Mouse (Mus musculus) embryonic facial prominence, embryonic 13.5 days (tissue): ENCODE results near the gene Olfr1109. TPM values are rescaled to one million over a fixed set of nuclear protein-coding genes. Genes with fewer than 3 reads are reported as not detected.

Experiments used
- ATAC-seq: fragments of 200-750 bp; cut with Nextera tagmentation; 2 replicates; pipeline ENCODE4 v1.8.0; 2017; ENCODE audit warnings: low read depth; ENCODE audit not compliant: insufficient number of reproducible peaks, insufficient read depth, low FRiP score, low TSS enrichment
- H3K27ac ChIP-seq: fragments of 300-500 bp; sonication (generic); 2 replicates; pipeline ENCODE4 v1.5.1; 2015; ENCODE audit warnings: moderate library complexity, mild to moderate bottlenecking, inconsistent platforms
- H3K27me3 ChIP-seq: fragments of 300-500 bp; sonication (generic); 2 replicates; pipeline ENCODE4 v1.6.1; 2015; ENCODE audit warnings: mild to moderate bottlenecking, inconsistent platforms
- H3K36me3 ChIP-seq: fragments of 300-500 bp; sonication (generic); 2 replicates; pipeline ENCODE4 v1.6.1; 2015; ENCODE audit warnings: mild to moderate bottlenecking, inconsistent platforms
- H3K4me1 ChIP-seq: fragments of 300-500 bp; sonication (generic); 2 replicates; pipeline ENCODE4 v1.6.1; 2015; ENCODE audit warnings: inconsistent platforms
- H3K4me2 ChIP-seq: fragments of 300-500 bp; sonication (generic); 2 replicates; pipeline ENCODE4 v1.6.1; 2015; ENCODE audit warnings: moderate library complexity, mild to moderate bottlenecking, inconsistent platforms
- H3K4me3 ChIP-seq: fragments of 300-500 bp; sonication (generic); 2 replicates; pipeline ENCODE4 v1.5.1; 2015; ENCODE audit warnings: mild to moderate bottlenecking, inconsistent platforms
- H3K9ac ChIP-seq: fragments of 300-500 bp; sonication (generic); 2 replicates; pipeline ENCODE4 v1.6.1; 2015; ENCODE audit warnings: mild to moderate bottlenecking, inconsistent platforms
- H3K9me3 ChIP-seq: fragments of 300-500 bp; sonication (generic); 2 replicates; pipeline ENCODE4 v1.6.1; 2016; ENCODE audit warnings: inconsistent platforms
- WGBS: fragments of 180-500 bp; shearing (Covaris S2); methylation state at CpG from one replicate; pipeline ENCODE4 v1.1.7; 2015; ENCODE audit warnings: mixed read lengths; 5-methylcytosine and 5-hydroxymethylcytosine counted together
- polyA plus RNA-seq: library from polyadenylated mRNA; unstranded; fragments of >200 nt; fragmentation: Nextera tagmentation; extraction: Ambion mirVana; gene quantifications from 2 replicates; pipeline ENCODE4 v1.2.1, GENCODE M21; 2015

Olfr1109 gene
- polyA plus RNA-seq, result not detected in 2 replicates

DNA sequence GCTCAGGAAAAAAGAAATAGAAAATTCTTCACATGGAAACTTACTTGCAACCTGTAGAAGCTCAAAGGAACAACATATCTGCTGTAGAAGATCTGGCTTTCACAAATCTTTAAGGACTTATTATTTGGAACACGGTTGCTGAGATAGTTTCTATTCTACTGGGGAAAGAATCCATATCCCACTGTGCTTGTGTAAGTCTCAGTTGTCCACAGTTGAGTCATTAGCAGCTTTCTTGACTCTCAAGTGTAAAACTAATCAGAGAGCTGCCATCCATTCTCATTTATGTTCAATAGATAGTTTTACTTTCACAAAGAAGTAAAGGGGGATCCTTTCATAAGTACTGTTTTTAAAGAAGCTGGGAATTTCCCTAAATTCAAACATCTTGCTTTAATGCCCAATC lies at the start of gene Olfr1109:
Olfr1109 (minus strand) TSS at position 101 of the 400 bp plus-strand sequence.
- no peak for ATAC-seq
- no peak within 1 kb of the TSS for H3K4me3 ChIP-seq
- H3K9me3 ChIP-seq, result no peaks in the 10 kb centered on the region
- WGBS, result 71% methylated on average over 1 of the region's 1 CpGs
- no peak within 1 kb of the TSS for H3K4me2 ChIP-seq
- H3K4me1 ChIP-seq, result no peaks in the 10 kb centered on the region
- H3K27ac ChIP-seq, result no peak within 1 kb of the TSS
- H3K9ac ChIP-seq, result no peak within 1 kb of the TSS
- H3K27me3 ChIP-seq, result no peaks in the 10 kb centered on the region
- H3K36me3 ChIP-seq, result no peaks in the 10 kb centered on the region

DNA sequence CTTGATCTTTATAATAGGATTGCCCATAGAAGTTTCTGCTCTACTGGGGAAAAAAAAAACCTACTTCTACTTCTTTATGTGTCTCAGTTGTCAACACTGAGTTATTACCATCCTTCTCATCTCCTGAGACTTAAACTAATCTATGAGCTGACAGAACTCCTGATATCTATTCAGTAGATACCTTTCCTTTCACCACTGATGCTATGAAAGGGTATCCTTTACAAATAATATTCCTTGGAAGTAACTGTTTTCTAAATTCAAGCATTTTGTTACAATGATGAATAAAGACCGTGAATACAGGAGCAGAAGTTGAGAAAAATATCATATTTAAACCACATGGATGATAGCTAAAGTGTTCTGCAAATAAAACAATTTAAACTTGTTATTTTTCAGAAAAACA lies 44.4 kb upstream of the Olfr1109 start, which contains the start of gene Olfr1110:
Olfr1110 (minus strand) TSS at position 101 of the 400 bp plus-strand sequence.
- no peak for ATAC-seq
- H3K27me3 ChIP-seq, result no peaks in the 10 kb centered on the region

DNA sequence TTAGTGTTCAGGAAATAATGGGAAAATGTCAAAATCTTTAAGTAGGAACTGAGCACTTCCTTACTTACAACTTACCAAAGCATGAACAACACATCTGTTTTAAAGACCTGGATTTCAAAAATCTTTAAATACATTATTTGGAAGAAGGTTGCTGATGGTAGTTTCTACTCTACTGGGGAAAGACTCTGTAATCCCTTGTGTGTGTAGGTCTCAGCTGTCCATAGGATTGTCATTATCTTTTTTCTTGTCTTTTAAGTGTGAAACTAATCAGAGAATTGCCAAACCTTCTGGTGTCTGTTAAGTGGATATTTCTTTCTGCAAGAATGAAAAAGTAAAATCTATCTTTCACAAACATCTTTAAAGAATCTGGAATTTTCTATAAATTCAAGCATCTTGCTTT lies 18.7 kb upstream of the Olfr1109 start, which contains the start of gene Olfr259:
Olfr259 (minus strand) TSS at position 101 of the 400 bp plus-strand sequence.
- no peak for ATAC-seq

More for the DNA sequence above, 44.4 kb upstream of the Olfr1109 start, which contains the start of gene Olfr1110:
- Histone ChIP-seq H3K27ac (no peak within 1 kb of the TSS), H3K4me3 (no peak within 1 kb of the TSS), H3K4me1 (no peaks in the 10 kb centered on the region), H3K4me2 (no peak within 1 kb of the TSS), H3K9ac (no peak within 1 kb of the TSS), H3K36me3 (no peaks in the 10 kb centered on the region), H3K9me3 (no peaks in the 10 kb centered on the region)
- WGBS, result 78% methylated on average over 1 of the region's 1 CpGs

DNA sequence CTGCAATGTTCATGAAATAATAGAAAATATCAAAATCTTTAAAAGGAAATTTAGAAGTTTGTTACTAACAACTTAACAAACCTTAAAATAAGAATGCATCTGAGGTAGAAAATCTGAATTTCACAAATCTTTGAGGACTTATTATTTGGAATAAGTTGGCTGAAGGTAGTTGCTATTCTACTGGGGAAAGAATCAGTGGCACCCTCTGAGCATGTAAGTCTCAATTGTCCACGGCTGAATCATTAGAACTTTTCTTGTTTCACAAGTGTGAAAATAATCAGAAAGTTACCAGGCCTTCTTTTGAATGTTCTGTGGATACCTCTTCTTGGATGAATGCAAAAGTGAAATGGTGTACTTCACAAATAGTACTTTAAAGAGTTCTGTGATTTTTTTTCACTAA lies 20.1 kb downstream of the Olfr1109 start, which contains the start of gene Olfr1107:
Olfr1107 (minus strand) TSS at position 101 of the 400 bp plus-strand sequence.
- Histone ChIP-seq H3K27me3 (no peaks in the 10 kb centered on the region), H3K4me1 (no peaks in the 10 kb centered on the region), H3K4me2 (no peak within 1 kb of the TSS), H3K9ac (no peak within 1 kb of the TSS), H3K36me3 (no peaks in the 10 kb centered on the region), H3K4me3 (no peak within 1 kb of the TSS), H3K9me3 (no peaks in the 10 kb centered on the region), H3K27ac (no peak within 1 kb of the TSS)
- 93% methylated on average over 1 of the region's 1 CpGs for WGBS
- ATAC-seq, result no peak

More for the DNA sequence above, 18.7 kb upstream of the Olfr1109 start, which contains the start of gene Olfr259:
- Histone ChIP-seq H3K27me3 (no peaks in the 10 kb centered on the region), H3K9ac (no peak within 1 kb of the TSS), H3K4me1 (no peaks in the 10 kb centered on the region), H3K36me3 (no peaks in the 10 kb centered on the region), H3K4me2 (no peak within 1 kb of the TSS), H3K27ac (no peak within 1 kb of the TSS), H3K4me3 (no peak within 1 kb of the TSS), H3K9me3 (no peaks in the 10 kb centered on the region)

DNA sequence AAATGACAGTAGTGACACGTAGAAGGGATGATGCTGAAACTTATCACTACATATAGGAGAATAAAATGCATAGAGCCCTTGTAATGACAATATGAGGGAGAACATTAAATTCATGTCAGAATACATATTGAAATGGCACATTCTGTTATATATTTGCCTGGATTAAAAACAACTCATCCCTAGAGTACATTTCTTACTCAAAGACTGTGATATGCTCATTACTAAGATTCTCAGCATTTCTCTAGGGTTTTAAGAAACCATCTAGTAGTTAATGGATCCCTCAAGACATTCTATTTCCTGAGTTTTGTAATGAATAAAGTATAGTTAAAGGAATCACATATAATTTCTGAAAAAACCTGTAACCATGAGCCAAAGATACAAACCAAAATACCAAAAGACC lies 43.6 kb downstream of the Olfr1109 start, which contains the start of gene Olfr1106:
Olfr1106 (minus strand) TSS at position 101 of the 400 bp plus-strand sequence.
- no peak within 1 kb of the TSS for H3K9ac ChIP-seq
- no peaks in the 10 kb centered on the region for H3K9me3 ChIP-seq
- no peak for ATAC-seq
- H3K27me3 ChIP-seq, result no peaks in the 10 kb centered on the region
- H3K27ac ChIP-seq, result no peak within 1 kb of the TSS
- no peak within 1 kb of the TSS for H3K4me2 ChIP-seq
- H3K4me1 ChIP-seq, result no peaks in the 10 kb centered on the region
- H3K36me3 ChIP-seq, result no peaks in the 10 kb centered on the region
- H3K4me3 ChIP-seq, result no peak within 1 kb of the TSS
- 73% methylated on average over 1 of the region's 1 CpGs for WGBS

Other genes starting within 250 kb of the Olfr1109 start
- gene Olfr1095, start 244.3 kb downstream of the Olfr1109 start, polyA plus RNA-seq, result not detected in 2 replicates
- gene Gm13723, start 221.2 kb downstream of the Olfr1109 start, polyA plus RNA-seq, result not detected in 2 replicates
- gene Olfr1097, start 203.8 kb downstream of the Olfr1109 start, polyA plus RNA-seq, result not detected in 2 replicates
- gene Olfr1098, start 171.5 kb downstream of the Olfr1109 start, polyA plus RNA-seq, result not detected in 2 replicates
- gene Olfr1099, start 135.3 kb downstream of the Olfr1109 start, polyA plus RNA-seq, result not detected in 2 replicates
- gene Olfr1100, start 116.1 kb downstream of the Olfr1109 start, polyA plus RNA-seq, result not detected in 2 replicates
- not detected in 2 replicates for gene Olfr1101, start 104.8 kb downstream of the Olfr1109 start, polyA plus RNA-seq
- gene Olfr1102, start 97.6 kb downstream of the Olfr1109 start, polyA plus RNA-seq, result not detected in 2 replicates
- not detected in 2 replicates for gene Olfr1104, start 68.9 kb downstream of the Olfr1109 start, polyA plus RNA-seq
- gene Olfr1105, start 59.5 kb downstream of the Olfr1109 start, polyA plus RNA-seq, result not detected in 2 replicates
- not detected in 2 replicates for gene Olfr1106, start 43.7 kb downstream of the Olfr1109 start, polyA plus RNA-seq
- not detected in 2 replicates for gene Olfr1107, start 20.2 kb downstream of the Olfr1109 start, polyA plus RNA-seq
- not detected in 2 replicates for gene Olfr259, start 18.6 kb upstream of the Olfr1109 start, polyA plus RNA-seq
- gene Olfr1110, start 44.3 kb upstream of the Olfr1109 start, polyA plus RNA-seq, result 0.08 TPM in 1 of 2 replicates, not detected in the other
- not detected in 2 replicates for gene Olfr1111, start 56.6 kb upstream of the Olfr1109 start, polyA plus RNA-seq
- gene Olfr1112, start 91.8 kb upstream of the Olfr1109 start, polyA plus RNA-seq, result not detected in 2 replicates
- not detected in 2 replicates for gene Olfr1113, start 113.0 kb upstream of the Olfr1109 start, polyA plus RNA-seq
- gene Olfr1115, start 152.0 kb upstream of the Olfr1109 start, polyA plus RNA-seq, result not detected in 2 replicates
- not detected in 2 replicates for gene Olfr1116, start 171.5 kb upstream of the Olfr1109 start, polyA plus RNA-seq
- not detected in 2 replicates for gene Olfr1118, start 211.6 kb upstream of the Olfr1109 start, polyA plus RNA-seq